Mouse (Mus musculus): Measurements from ENCODE around the gene Ofcc1.

DNA sequence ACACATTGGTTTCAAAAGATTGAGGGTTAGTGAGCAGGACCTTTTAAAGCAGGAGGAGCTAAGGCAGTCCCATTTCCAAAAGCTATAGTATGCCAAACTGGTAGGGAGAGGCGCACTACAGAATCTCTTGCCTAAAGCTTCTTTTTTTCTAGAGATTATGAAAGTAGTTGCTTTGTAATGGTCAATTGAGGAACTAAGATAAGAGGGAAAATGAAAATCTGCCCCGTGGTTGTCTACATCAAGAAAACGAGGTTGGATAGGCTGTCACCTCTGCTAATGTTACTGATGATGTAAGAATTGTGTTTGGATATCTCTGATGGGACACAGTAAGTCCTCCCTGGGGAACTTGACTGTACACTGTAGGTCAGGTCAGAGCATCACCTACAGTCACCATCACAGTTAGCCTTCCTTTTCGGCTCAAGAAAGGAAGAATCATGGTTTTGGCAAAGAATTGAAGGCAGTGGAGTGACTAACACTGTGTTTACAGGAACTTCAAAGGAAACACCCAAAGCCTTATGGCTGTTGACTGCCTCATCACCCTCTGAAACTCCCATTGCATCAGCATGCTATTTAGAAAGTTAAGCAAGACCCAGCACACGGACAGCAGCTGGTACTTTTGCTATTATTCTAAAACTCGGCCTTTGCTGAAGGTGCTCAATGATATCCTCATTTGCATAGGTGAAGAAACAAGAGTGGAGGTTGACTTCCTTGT lies 40.3 kb downstream of the Ofcc1 start:
- TF ChIP-seq CTCF (IDR thresholded peaks at IDR 0.05; ENCODE audit: low read depth), result no peak
- TF ChIP-seq EP300 (IDR thresholded peaks at IDR 0.05; ENCODE audit: low read depth), result no peak
